Mouse (Mus musculus) lung, postnatal 4 days (tissue): ENCODE results near the gene Mrpl2.
A peak's percentile ranks its signal among the peaks of the same experiment; 100 is the strongest.

Experiments
- DNase-seq, 2 experiments: peaks; one replicate each; pipeline ENCODE4 v3.0.0; 2021

The Mrpl2 gene

GRCm38 (mm10) chr17:46628471-46628790, 17.6 kb upstream of the Mrpl2 start:
- DNase-seq = peak in 1 of 2 experiments; percentile 58

DNA sequence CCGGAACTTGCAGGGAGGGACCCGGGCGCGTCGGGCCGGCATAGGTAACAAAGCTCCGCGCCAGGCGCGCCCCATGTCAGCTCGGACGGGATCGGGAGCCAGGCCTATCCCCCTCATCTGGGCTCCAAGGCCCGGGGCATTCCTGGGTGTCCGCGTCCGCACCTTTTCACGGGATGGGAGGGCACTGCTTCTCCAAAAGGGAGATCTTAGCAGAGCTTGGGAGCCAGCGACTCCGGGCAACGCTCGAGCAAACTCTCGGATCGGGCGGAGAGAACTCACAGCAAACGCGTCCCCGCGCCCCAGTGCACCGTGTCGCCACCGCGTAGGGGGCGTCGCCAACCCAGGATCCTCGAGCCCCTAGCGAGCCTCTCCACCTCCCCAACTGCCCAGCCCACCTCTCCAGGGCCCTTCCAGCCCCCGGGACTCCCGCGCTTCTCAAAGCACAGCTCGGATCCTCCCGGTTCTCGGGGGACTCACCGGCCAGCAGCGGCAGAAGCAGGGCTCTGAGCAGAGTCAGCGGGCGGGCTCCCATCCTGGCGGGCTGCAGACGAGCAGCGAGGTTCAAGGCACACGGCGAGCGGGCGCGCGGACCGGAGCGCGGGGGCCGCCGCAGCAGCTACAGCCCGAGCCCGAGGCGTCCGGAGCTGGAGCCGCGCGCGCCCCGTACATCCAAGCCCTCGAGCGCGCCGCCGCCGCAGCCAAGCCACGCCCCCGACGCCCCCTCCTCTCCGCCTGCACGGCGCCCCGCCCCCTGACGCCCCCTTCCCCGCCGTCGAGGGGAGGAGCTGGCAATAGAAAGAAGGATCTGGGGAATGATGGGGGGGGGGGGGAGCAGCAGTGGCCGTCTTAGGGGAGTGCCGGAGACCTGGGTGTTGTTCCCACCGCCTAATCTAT, 17.0 kb upstream of the Mrpl2 start, which contains the start of gene Ptk7:
TSS of gene Ptk7 (minus strand) at position 714 of the 894 bp plus-strand sequence.
- DNase-seq = peak; percentile 88 to 93

- DNase-seq = peak; percentile 82 to 94
Observed at GRCm38 (mm10) chr17:46629685-46630441, 16.2 kb upstream of the Mrpl2 start.

DNA sequence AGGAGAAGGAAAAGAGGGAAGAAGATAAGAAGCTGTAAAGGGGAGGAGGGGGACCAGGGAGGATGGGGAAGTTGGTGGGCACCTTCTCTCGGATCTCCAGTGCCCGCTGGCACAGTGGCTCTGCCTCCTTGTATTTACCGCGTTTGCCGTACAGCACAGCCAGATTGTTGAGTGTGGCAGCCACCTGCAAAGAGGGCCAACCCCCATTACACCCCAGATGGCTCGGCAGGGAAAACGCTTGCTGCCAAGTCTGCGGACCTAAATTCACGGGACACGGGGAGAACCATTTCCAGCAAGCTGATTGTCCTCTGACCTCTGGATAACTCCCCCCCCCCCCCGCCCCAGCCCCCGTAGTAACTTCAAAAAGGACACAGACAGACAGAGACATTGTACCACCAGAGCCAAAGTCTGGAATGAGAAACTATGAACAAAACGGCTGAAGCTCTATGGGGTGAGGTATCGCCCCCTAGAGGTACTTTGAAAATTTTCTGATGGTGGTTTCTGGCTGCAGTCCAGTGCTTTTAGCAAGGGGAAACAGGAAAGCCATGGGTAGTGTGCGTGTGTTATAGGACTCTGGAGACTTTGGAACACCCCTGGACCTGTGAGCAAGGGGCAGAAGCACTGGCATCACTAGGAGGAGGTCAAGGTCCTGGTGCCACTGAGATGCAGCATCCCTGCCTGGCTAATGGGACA, 9.1 kb upstream of the Mrpl2 start:
- peak; percentile 58 to 83 for DNase-seq

- no peak for DNase-seq
Observed at GRCm38 (mm10) chr17:46639929-46640328, 6.1 kb upstream of the Mrpl2 start.

DNA sequence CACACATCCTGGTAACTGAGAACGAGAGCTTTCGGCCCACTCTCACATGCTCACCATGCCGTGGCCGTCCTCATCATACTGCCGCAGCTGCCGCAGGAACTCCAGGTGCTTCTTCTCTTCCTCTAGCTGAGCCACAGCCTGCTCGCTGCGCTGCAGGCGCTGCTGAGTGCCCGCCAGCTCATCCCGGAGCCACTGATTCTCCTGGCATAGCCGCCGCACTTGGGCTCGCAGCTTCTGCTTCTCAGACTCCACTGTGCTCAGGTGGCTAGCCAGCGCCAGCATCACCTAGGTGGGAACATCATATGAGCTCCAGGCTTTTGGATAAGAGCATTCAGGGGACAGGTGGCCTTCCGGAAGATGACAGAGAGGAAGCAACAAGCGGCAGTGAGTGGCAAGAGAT, 4.0 kb upstream of the Mrpl2 start:
- no peak for DNase-seq

DNA sequence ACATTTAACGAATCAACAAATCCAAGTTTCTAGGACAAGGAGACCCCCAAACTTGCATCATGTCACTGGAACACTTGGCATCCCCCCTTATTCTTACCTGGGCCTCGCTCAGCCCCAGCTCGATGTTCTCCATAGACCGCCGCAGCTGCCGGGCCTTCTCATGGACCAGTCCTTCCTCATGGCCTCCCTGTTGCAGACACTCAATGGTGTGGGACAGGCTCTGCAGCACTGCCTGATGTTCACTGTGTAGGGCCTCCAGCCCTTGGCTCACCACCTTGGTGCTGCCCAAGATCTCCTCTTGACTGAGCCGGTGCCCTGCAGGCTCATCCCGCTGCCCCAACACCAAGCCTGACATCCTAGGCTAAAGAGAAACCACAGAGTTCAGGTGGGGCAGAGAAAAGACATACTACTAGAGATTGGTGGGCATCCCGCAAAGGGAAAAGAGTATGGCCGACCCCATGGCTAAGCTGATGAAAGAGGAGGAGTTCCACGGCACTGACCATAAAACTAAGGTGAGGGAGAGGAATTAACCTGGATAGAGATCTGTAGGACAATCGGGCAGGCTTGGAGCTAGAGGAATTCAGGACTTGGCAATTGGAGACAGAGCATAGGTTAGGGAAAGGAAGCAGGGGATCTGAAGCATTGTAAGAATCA, 1.8 kb upstream of the Mrpl2 start:
- DNase-seq = no peak

DNA sequence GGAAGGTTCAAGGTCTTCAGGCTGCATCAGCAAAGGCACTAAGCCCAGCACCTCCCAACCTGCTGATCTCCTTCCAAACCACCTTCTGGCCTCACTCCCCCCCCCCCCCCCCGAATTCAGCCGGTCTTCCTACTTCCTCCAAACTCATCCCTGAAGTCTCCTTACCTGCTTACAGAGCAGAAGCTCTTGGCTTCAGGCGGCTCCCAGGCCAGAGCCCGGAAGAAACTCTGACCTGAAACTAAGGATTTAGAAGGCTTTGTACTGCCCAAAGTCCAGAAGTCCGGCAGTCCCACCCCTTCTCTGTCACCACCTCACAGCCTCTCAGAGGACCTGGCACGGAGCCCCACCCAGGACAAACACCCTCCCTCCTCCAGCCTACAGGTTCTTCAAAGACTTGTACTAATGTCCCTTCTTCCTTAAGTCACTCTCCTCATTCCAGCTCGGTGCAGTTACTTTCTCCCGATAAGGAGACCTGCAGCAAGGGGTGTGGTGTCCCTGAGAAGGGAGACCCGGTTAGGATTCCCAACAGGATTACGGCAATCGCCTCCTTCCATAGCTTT, 1.0 kb upstream of the Mrpl2 start:
- DNase-seq = peak; percentile 81 to 86

DNA sequence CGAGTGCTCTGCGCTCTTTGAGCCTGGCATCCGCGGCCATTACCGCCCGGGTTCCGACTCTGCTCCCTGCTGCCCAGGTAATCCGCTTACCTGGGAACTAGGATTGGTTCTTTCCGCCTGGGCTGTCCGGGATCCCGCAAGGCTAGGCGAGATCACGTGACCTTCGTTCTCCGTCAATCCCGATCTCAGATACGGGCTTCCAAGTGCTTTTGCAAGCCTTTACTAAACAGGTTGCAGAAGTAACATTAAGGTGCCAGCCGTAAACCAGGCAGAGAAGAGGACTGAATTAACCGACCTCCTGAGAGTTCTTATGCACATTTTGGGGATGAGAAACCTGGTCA, 263 bp downstream of the Mrpl2 start:
- no peak for DNase-seq

- no peak for DNase-seq
Observed at GRCm38 (mm10) chr17:46647279-46647678, 1.2 kb downstream of the Mrpl2 start.

DNA sequence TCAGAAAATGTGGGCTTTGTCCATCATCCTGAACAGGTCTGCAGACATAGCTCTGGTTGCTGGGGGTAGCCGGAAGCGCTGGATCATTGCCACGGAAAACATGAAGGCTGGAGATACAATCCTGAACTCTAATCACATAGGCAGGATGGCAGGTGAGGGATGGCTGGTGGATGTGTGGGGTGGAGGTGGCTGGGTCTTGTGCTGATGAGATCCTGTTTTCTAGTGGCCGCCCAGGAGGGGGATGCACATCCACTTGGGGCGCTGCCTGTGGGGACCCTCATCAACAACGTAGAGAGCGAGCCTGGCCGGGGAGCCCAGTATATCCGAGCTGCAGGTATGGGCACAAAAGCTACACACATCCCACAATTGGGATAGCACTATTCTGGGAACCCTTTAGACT, 2.4 kb downstream of the Mrpl2 start:
- no peak for DNase-seq

DNA sequence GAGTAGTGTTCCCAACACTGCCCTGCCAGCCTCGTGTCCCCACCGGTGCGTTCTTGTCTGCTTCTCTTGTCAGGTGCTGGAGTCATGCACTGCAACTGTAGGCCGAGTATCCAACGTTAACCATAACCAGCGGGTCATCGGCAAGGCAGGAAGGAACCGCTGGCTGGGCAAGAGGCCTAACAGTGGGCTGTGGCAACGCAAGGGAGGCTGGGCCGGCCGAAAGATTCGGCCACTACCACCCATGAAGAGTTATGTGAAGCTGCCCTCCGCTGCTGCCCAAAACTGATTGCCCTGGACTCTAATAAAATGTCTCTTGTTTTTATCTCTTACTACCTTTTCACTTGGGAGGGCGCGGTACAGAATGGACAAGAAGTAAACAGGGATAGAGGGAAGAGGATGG, 3.8 kb downstream of the Mrpl2 start:
- peak in 1 of 2 experiments; percentile 59 for DNase-seq

DNA sequence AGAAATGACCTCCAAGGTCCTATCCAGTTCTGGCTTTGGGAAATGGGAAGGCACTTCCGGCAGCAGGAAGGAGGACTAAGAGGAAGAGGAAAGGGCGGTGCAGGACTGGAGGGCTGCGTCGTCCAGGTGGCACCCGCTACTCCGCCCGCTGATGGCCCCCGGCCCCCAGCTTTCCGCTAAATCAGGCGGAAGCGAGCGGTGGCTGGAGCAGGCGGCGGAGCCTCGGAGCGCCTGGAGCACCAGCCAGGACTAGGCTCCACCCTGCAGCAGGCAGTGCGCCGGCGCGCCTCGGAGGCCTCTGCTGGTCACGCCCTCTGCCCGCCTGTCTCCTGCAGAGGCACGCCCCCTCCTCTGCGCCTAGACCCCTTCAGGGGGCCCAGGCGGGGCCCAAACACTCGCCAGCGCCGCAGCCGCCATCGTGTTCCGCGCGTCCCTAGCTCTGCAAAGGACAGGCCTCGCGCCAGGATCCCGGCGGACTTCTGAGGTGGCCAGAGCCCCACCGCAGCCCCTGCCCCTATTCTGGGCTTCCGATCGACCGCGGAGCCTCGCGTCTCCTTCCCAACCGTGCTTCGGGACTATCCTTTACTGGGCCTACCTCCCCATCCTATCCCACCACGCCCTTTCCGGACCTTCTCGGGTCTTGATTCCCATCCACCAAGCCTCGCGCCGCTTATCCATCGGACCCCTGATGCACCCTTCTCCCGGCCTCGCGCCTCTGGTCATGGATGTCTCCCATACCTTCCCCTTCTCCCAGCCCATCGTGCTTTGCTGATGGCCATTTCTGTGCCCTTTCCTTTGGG, 4.4 kb downstream of the Mrpl2 start, which contains the start of gene Cul7:
TSS of gene Cul7 (plus strand) at position 106 of the 800 bp plus-strand sequence.
- DNase-seq = peak; percentile 95 to 98

DNA sequence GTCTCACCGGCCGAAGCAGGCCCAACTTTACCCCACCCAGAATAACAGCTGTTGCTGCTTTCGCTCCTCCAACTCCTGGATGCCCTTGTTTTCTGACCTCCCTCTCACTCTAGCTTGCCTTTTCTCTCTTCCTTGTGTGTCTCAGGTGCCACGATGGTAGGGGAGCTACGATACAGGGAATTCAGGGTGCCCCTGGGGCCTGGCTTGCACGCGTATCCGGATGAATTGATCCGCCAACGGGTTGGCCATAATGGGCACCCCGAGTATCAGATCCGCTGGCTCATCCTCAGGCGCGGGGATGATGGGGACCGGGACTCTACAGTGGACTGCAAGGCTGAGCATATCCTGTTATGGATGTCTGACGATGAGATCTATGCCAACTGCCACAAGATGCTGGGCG, 5.3 kb downstream of the Mrpl2 start:
- no peak for DNase-seq

DNA sequence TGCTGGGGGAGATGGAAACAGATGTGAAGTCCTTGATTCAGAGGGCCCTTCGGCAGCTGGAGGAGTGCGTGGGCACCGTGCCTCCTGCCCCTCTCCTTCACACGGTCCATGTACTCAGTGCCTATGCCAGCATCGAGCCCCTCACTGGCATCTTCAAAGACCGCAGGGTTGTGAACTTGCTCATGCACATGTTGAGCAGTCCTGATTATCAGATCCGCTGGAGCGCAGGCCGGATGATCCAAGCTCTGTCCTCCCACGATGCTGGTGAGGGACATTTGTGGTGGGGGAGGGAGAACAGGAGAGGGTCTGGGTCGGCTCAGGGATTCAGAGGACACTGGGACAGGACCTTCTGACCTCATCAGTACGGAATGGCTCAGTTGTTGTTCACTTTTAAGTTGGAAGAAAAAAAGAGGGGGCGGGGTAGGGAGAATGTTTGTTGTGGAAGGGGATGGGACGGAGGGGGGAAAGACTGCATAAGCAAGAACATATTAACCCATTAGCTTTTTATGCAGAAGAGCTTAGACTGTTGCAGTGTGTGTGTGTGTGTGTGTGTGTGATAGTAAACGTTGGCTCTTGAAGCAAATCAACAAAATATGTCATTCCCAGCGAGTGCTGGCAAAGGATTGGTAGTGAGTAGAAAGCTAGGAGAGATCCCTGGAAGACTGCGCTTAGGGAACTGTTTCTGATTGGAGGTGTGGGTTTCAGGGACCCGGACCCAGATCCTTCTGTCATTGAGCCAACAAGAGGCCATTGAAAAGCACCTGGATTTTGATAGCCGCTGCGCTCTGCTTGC, 5.9 kb downstream of the Mrpl2 start:
- DNase-seq = no peak

- DNase-seq = no peak
Observed at GRCm38 (mm10) chr17:46656054-46656453, 10.0 kb downstream of the Mrpl2 start.

DNA sequence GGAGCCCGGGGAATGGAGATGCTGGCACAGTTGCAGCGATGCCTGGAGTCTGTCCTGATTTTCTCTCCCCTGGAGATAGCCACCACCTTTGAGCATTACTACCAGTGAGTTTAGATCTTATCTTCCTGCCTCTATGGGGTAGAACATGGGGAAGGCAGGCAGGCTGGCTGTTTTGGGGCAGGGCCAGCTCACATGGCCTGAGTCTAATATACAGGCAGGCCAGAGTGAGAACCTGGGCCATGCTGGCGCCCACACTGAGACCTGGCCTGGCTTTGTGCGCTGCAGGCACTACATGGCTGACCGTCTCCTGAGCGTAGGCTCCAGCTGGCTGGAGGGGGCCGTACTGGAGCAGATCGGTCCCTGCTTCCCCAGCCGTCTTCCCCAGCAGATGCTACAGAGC, 15.3 kb downstream of the Mrpl2 start:
- DNase-seq = no peak

DNA sequence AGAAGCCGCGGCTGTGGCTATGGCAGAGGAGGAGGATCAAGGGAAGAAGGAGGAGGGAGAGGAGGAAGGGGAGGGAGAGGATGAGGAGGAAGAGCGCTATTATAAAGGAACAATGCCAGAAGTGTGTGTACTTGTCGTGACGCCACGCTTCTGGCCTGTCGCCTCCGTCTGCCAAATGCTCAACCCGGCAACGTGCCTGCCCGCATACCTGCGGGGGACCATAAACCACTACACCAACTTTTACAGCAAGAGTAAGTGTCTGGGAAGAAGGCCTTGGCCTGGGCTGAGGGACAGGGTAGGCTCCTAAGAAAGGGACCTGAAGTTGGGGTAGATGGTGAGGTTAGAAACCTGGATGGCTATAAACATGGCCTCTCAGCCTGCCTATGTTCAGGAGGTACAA, 16.0 kb downstream of the Mrpl2 start:
- no peak for DNase-seq

DNA sequence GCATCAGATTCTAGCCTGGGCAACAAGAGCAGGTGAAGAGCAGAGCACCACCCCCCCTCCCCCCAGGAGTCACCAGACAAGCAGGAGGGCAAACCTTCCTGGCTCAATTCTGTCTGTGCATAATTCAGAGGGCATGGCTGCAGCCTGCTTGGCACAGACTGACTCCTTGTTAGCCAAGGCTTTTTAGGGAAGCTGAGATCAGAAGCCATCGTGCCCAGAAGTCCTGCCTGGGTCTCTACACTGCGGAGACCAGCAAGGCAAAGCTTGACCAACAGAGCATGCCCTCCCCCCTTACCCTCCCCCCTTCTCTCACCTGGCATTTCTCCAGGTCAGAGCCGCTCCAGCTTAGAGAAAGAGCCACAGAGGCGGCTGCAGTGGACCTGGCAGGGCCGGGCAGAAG, 16.7 kb downstream of the Mrpl2 start:
- no peak for DNase-seq

- DNase-seq = no peak
Observed at GRCm38 (mm10) chr17:46667712-46668111, 21.7 kb downstream of the Mrpl2 start.

- no peak for DNase-seq
Observed at GRCm38 (mm10) chr17:46669911-46670310, 23.9 kb downstream of the Mrpl2 start.
